8 mouse cellular contexts compared by ENCODE assay signal in the genomic region with DNA sequence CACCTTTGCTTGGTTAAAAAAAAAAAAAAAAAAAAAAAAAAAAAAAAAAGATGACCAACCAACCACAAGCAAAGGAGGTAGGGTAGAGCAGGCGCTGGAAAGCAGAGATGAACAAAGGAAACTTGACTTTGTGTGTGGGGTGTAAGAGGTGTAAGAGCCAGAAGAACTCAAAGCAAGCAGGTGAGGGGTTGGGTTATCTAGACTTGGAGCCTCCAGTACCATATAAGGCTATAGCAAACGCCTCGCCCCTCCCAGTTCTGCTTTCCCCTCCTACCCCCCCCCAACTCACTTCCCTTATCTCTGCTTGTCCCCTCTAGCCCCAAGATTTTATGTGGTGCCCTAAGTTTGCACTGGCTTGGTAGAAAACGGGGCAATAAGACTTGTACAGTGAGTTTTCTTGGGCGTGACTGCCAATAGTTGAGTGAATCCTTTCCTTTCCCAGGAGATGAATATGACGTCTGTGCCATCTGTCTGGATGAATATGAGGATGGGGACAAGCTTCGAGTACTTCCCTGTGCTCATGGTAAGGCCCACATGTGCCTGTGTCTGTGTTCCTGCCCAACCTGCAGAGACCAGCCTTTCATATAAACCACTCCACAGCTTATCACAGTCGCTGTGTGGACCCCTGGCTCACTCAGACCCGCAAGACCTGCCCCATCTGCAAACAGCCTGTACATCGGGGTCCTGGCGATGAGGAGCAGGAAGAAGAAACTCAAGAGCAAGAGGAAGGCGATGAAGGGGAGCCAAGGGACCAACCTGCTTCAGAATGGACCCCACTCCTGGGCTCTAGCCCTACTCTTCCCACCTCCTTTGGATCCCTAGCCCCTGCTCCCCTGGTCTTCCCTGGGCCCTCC. TPM values are rescaled to one million over a fixed set of nuclear protein-coding genes. Genes with fewer than 3 reads are reported as not detected.
DNase-seq lines count a peak whose midpoint lies in the region; ATAC-seq and TF ChIP-seq lines count a peak whose summit lies in the region.

No protein-coding gene starts in this region.

- H3K4me2 ChIP-seq in heart, embryonic 12.5 days = peak overlapping the region; percentile 23
- peak overlapping the region; percentile 97; the same call in 1 of the 2 replicates for H3K4me2 ChIP-seq in embryonic facial prominence, embryonic 13.5 days
- peak overlapping the region; percentile 96 for H3K4me2 ChIP-seq in liver, postnatal 0 days (ENCODE audit: low read depth, low read length)

- peak overlapping the region; percentile 44 for H3K9ac ChIP-seq in heart, embryonic 12.5 days
- peak overlapping the region; percentile 27; the same call in 1 of the 2 replicates for H3K9ac ChIP-seq in embryonic facial prominence, embryonic 13.5 days
- H3K9ac ChIP-seq in liver, postnatal 0 days (replicated peaks) = peak overlapping the region; percentile 27; the same call in 1 of the 2 replicates

- TF ChIP-seq CTCF in liver, postnatal 0 days (IDR thresholded peaks at IDR 0.05; ENCODE audit: low read depth) = no peak
- TF ChIP-seq CTCF in left cerebral cortex, adult 2 months (IDR thresholded peaks at IDR 0.05) = no peak

- no peak for TF ChIP-seq EP300 in liver, postnatal 0 days (IDR thresholded peaks at IDR 0.05; ENCODE audit: low read depth)

- no peak for DNase-seq in heart, adult 9 months (ENCODE audit: low spot score in 2 of 2)
- DNase-seq in CD4-positive helper T cell, adult 2 months (ENCODE audit: low read depth, low spot score) = peak; percentile 90
- peak; percentile 57 for DNase-seq in liver, postnatal 0 days
- DNase-seq in left cerebral cortex, adult 2 months (ENCODE audit: extremely low spot score in 1 of 2, low spot score in 2 of 2) = no peak
- DNase-seq in kidney, postnatal 14 days = no peak
- no peak for DNase-seq in frontal cortex, postnatal 14 days (ENCODE audit: low spot score in 2 of 2)

- H3K27ac ChIP-seq in heart, embryonic 12.5 days (ENCODE audit: poor library complexity, severe bottlenecking) = peak overlapping the region; percentile 10; the same call in 1 of the 2 replicates
- peak overlapping the region; percentile 48; the same call in 1 of the 2 replicates for H3K27ac ChIP-seq in embryonic facial prominence, embryonic 13.5 days
- H3K27ac ChIP-seq in liver, postnatal 0 days (ENCODE audit: low read depth) = peak overlapping the region; percentile 99
- H3K27ac ChIP-seq in left cerebral cortex, adult 2 months = no peak overlapping the region

- WGBS in heart, embryonic 12.5 days = 68% methylated on average over 12 of the region's 12 CpGs
- WGBS in embryonic facial prominence, embryonic 13.5 days = 77% methylated on average over 12 of the region's 12 CpGs
- WGBS in liver, postnatal 0 days (ENCODE audit: insufficient replicate concordance) = 52% methylated on average over 12 of the region's 12 CpGs

- H3K4me1 ChIP-seq in heart, embryonic 12.5 days (replicated peaks) = peaks cover 55% of the 10 kb centered on the region
- peaks cover 60% of the 10 kb centered on the region for H3K4me1 ChIP-seq in embryonic facial prominence, embryonic 13.5 days
- peaks cover 52% of the 10 kb centered on the region for H3K4me1 ChIP-seq in liver, postnatal 0 days (ENCODE audit: insufficient read depth)

- peaks cover 49% of the 10 kb centered on the region for H3K36me3 ChIP-seq in heart, embryonic 12.5 days
- H3K36me3 ChIP-seq in embryonic facial prominence, embryonic 13.5 days = peaks cover 50% of the 10 kb centered on the region
- peaks cover 38% of the 10 kb centered on the region for H3K36me3 ChIP-seq in liver, postnatal 0 days (replicated peaks; ENCODE audit: insufficient read depth, low read length)

- no peak for ATAC-seq in heart, embryonic 12.5 days (ENCODE audit: insufficient number of reproducible peaks, low FRiP score)
- ATAC-seq in embryonic facial prominence, embryonic 13.5 days (ENCODE audit: insufficient number of reproducible peaks, insufficient read depth, low FRiP score, low TSS enrichment, low read depth) = no peak
- ATAC-seq in liver, postnatal 0 days = no peak

- intact Hi-C loops in left cerebral cortex, adult 2 months (cut with DNase I) = loop anchor here (10.0 kb wide), 1 partner anchor 416 kb away; the partner anchor contains the start of genes 0610010K14Rik, Gm21988 and Rnasek

- H3K27me3 ChIP-seq in heart, embryonic 12.5 days (replicated peaks) = no peaks in the 10 kb centered on the region
- H3K27me3 ChIP-seq in embryonic facial prominence, embryonic 13.5 days = no peaks in the 10 kb centered on the region
- H3K27me3 ChIP-seq in liver, postnatal 0 days (ENCODE audit: insufficient read depth, low read length) = no peaks in the 10 kb centered on the region

- H3K9me3 ChIP-seq in heart, embryonic 12.5 days (replicated peaks) = no peaks in the 10 kb centered on the region
- no peaks in the 10 kb centered on the region for H3K9me3 ChIP-seq in embryonic facial prominence, embryonic 13.5 days
- no peaks in the 10 kb centered on the region for H3K9me3 ChIP-seq in liver, postnatal 0 days (ENCODE audit: low read length)

- no peak overlapping the region; the same call in 1 of the 2 replicates for H3K4me3 ChIP-seq in heart, embryonic 12.5 days
- H3K4me3 ChIP-seq in embryonic facial prominence, embryonic 13.5 days = no peak overlapping the region
- peak overlapping the region; percentile 100; the same call in 1 of the 2 replicates for H3K4me3 ChIP-seq in liver, postnatal 0 days (ENCODE audit: low read depth, low read length)
- H3K4me3 ChIP-seq in left cerebral cortex, adult 2 months = no peak overlapping the region

RNA-seq across cellular contexts. Expression of gene Slc25a11, which starts 3.3 kb away (rescaled TPM):
- 227 and 229 TPM in 2 replicates for polyA plus RNA-seq in heart, embryonic 12.5 days (2016; fragmentation: Nextera tagmentation; extraction: Ambion mirVana)
- 167 and 170 TPM in 2 replicates for polyA plus RNA-seq in embryonic facial prominence, embryonic 13.5 days (2015; fragmentation: Nextera tagmentation; extraction: Ambion mirVana)
- 140 and 143 TPM in 2 replicates for polyA plus RNA-seq in liver, postnatal 0 days (2015; fragmentation: Nextera tagmentation; extraction: Ambion mirVana)
- total RNA-seq in left cerebral cortex, adult 2 months (2021) = 100 to 1,000 TPM; 107 to 117 TPM

RNA-seq across cellular contexts. Expression of gene Rnf167, which starts 3.5 kb away (rescaled TPM):
- 67.4 and 70.1 TPM in 2 replicates for polyA plus RNA-seq in heart, embryonic 12.5 days (2016; fragmentation: Nextera tagmentation; extraction: Ambion mirVana)
- 131 and 135 TPM in 2 replicates for polyA plus RNA-seq in embryonic facial prominence, embryonic 13.5 days (2015; fragmentation: Nextera tagmentation; extraction: Ambion mirVana)
- 54.8 and 55.3 TPM in 2 replicates for polyA plus RNA-seq in liver, postnatal 0 days (2015; fragmentation: Nextera tagmentation; extraction: Ambion mirVana)
- total RNA-seq in left cerebral cortex, adult 2 months (2021) = 10 to 100 TPM; 81.7 to 86.9 TPM

RNA-seq across cellular contexts. Expression of gene Pfn1, which starts 3.9 kb away (rescaled TPM):
- 1,661 and 1,678 TPM in 2 replicates for polyA plus RNA-seq in heart, embryonic 12.5 days (2016; fragmentation: Nextera tagmentation; extraction: Ambion mirVana)
- polyA plus RNA-seq in embryonic facial prominence, embryonic 13.5 days (2015; fragmentation: Nextera tagmentation; extraction: Ambion mirVana) = 1,478 and 1,672 TPM in 2 replicates
- polyA plus RNA-seq in liver, postnatal 0 days (2015; fragmentation: Nextera tagmentation; extraction: Ambion mirVana) = 918 and 940 TPM in 2 replicates
- total RNA-seq in left cerebral cortex, adult 2 months (2021) = 100 to 1,000 TPM; 207 to 224 TPM

RNA-seq across cellular contexts. Expression of gene Eno3, which starts 6.5 kb away (rescaled TPM):
- polyA plus RNA-seq in heart, embryonic 12.5 days (2016; fragmentation: Nextera tagmentation; extraction: Ambion mirVana) = 238 and 239 TPM in 2 replicates
- 18.3 and 19.7 TPM in 2 replicates for polyA plus RNA-seq in embryonic facial prominence, embryonic 13.5 days (2015; fragmentation: Nextera tagmentation; extraction: Ambion mirVana)
- 4.0 and 21.3 TPM in 2 replicates for polyA plus RNA-seq in liver, postnatal 0 days (2015; fragmentation: Nextera tagmentation; extraction: Ambion mirVana)
- 10 to 100 TPM in 1 of 2 experiments, 1 to 10 TPM in 1; 9.8 to 10.6 TPM for total RNA-seq in left cerebral cortex, adult 2 months (2021)

RNA-seq across cellular contexts. Expression of gene Gp1ba, which starts 11.6 kb away (rescaled TPM):
- 1.4 and 2.2 TPM in 2 replicates for polyA plus RNA-seq in heart, embryonic 12.5 days (2016; fragmentation: Nextera tagmentation; extraction: Ambion mirVana)
- polyA plus RNA-seq in embryonic facial prominence, embryonic 13.5 days (2015; fragmentation: Nextera tagmentation; extraction: Ambion mirVana) = 0.10 and 0.37 TPM in 2 replicates
- 3.5 and 4.1 TPM in 2 replicates for polyA plus RNA-seq in liver, postnatal 0 days (2015; fragmentation: Nextera tagmentation; extraction: Ambion mirVana)
- total RNA-seq in left cerebral cortex, adult 2 months (2021) = not detected

Comparison
In these comparisons a context has a peak if more than half of its experiments do, and no peak if none do; other contexts are left out.
1. H3K4me2 ChIP-seq: peak in every context shown above with its lines; median percentile 97 in embryonic facial prominence, embryonic 13.5 days; 96 in liver, postnatal 0 days; 23 in heart, embryonic 12.5 days.
2. DNase-seq: peak in CD4-positive helper T cell, adult 2 months (single experiment) and liver, postnatal 0 days (single experiment); none in heart, adult 9 months (0 of 2), left cerebral cortex, adult 2 months (0 of 2), kidney, postnatal 14 days (single experiment) and frontal cortex, postnatal 14 days (0 of 2).
3. Peak in every context shown above with its lines, with median percentiles within 50 percentile points of each other: H3K9ac ChIP-seq.